Mouse (Mus musculus) ES-CJ7 (cell line): Measurements from ENCODE around the gene Olfr1246.
"Not testable (repeated sequence)": the region's sequence is repeated elsewhere in the genome, so short reads cannot be mapped to it uniquely, and the experiment has no call there.

ENCODE experiments used
- DNase-seq: peaks from one replicate; pipeline ENCODE4 v3.0.0; 2011; ENCODE audit warnings: low read depth, low spot score

Gene Olfr1246

DNA sequence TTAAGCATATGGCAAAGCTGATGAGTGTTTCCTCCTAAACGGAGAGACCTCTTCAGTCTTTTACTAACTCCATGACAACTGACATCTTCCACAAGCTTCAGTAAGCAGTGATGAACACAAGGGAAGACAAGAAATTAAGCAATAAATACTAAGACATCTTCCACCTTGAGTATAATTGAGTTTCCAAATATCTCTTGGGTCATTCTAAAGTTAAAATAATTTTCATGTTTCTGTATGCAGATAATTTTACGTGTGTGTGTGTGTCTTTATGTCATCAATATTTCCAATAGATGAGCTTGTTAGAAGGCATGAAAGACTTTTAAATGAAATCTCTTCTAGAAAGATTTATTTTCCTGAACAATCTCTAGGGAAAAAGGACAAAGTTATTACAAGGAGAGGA, at the start of gene Olfr1246:
Gene Olfr1246, minus strand, starts transcription at position 101 of the 400 bp plus-strand sequence.
- DNase-seq, result no peak

DNA sequence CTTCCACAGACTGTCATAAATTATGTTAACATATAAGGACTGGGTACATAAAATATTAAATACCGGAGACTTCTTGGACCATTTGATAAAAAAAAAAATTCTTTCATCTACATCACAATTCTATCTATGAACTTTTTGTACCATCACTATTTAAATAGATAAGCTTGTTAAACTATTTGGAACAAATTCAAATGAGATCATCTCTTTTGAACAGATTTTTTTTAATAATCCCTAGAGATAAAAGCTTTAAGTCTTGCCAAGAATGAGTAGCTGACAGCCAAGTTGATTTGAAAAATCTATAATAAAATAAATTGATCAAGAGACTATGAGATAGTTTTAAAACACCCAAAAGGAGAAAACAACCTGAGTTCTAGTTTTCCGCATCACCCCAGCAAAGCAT, 41.9 kb upstream of the Olfr1246 start, which contains the start of gene Olfr1249:
Gene Olfr1249, minus strand, starts transcription at position 101 of the 400 bp plus-strand sequence.
- DNase-seq, result no peak

- DNase-seq, result not testable (repeated sequence)
Observed at GRCm38 (mm10) chr2:89618145-89618544, 25.2 kb upstream of the Olfr1246 start, which contains the start of gene Olfr1248. Olfr1248 (minus strand) TSS chr2:89618245.

DNA sequence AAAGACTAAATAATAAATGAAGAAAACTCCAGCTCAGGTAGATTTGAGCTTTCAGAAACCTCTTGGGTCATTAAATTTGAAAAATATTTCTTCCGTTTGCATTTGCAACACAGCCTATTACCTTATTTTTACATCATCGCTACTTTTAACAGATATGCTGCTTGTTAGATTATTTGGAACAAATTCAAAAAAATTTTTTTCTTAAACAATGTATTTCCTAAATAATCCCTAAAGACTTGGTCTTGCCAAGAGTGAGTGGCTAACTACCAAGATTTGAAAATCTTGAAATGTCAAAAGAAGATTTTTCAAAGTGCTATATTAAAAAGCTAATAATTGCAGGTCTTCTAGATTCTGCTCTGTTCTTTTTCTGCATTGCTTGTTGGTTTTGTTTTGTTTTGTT, 21.1 kb upstream of the Olfr1246 start, which contains the start of gene Olfr1247:
Gene Olfr1247, minus strand, starts transcription at position 101 of the 400 bp plus-strand sequence.
- DNase-seq, result no peak

DNA sequence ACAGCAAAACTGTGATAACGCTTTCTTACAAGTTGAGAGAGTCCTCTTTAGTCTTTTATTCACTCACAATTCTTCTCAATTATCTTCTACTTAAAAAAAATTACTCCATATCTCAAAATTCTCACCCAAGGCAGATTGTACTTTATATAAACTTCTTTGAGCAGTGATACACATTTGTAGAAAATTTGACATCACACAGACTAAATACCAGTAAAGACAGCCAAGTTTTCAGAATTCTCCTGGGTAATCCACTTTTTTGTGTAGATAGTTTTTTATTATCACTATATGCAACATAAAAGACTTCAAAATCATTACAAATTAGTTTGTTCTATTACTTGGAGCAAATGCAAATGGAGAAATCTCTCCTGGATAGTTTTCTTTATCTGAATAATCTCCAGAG, 14.6 kb downstream of the Olfr1246 start, which contains the start of gene Olfr1245:
Gene Olfr1245, minus strand, starts transcription at position 101 of the 400 bp plus-strand sequence.
- no peak for DNase-seq

DNA sequence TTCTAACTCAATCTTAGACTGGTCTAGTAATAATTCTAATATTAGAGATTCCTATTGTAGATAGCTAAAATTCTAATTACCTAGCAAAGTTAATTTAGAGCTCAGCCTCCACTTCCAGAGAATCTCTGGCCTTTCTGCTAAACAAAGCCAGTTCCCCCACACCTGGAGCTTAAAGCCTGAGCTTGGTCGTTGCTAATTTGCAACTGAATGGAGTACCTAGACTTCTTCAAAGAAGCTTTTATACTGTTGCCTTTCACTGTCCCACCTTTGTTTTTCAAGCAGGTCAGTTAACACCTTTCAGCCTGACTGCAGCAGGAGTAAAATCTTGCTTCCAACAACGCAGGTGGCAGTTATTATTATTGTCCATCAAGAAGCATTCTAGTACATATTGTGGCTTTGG, 30.3 kb downstream of the Olfr1246 start:
- peak; percentile 77 for DNase-seq

DNA sequence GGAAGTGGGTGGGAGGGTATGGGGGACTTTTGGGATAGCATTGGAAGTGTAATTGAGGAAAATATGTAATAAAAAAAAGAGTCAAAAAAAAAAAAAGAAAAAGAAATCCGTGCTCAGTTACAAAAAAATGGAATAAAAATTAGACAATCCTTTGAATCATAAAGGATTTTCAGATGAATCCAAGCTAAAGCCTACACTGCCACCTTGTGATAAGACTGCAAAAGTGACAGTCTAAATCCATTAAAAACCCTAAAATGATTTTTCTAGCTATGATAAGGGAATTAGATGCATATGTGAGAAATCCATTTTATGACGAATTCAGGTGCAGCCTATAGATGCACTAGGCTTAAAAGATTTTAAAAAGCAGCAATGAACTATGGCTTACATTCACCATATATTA, 48.4 kb downstream of the Olfr1246 start:
- DNase-seq, result no peak

DNA sequence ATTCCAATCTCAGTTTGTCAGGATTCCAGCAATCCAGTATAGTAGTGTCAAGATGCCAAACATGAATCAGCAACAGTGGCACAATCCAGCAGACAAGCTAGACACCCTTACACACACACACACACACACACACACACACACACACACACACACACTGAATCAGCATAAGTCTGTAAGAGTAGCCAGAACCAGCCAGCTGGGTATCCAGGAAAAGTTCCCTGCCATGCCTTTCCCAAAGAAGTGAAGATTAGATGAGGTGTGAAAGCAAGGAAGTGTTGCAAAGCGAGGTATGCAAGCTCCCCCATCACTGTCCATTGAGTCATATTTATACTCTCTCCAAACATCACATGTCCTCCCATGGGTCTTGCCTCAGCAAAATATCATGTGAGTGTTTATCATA, 53.0 kb downstream of the Olfr1246 start:
- DNase-seq, result no peak
